Mouse (Mus musculus): ENCODE measurements around the gene Prnd. TPM values are rescaled to one million over a fixed set of nuclear protein-coding genes. Genes with fewer than 3 reads are reported as not detected.
A peak's percentile ranks its signal among the peaks of the same experiment; 100 is the strongest.

Gene Prnd
- polyA plus RNA-seq, 1 experiment from 2014 or later: 19.0 TPM

GRCm38 (mm10) chr2:131988550-131988949 lies 37.9 kb downstream of the Prnd start:
- H3K36me3 ChIP-seq: no peaks in the 10 kb centered on the region
- H3K4me2 ChIP-seq: no peak overlapping the region
- H3K9me3 ChIP-seq: no peaks in the 10 kb centered on the region
- no peak for ATAC-seq (ENCODE audit: extremely low read depth, insufficient number of reproducible peaks, low FRiP score, low TSS enrichment)
- 65% methylated on average over 2 of the region's 2 CpGs for WGBS
- no peak overlapping the region for H3K9ac ChIP-seq
- no peaks in the 10 kb centered on the region for H3K27me3 ChIP-seq (replicated peaks)
- no peak overlapping the region for H3K4me3 ChIP-seq
- H3K27ac ChIP-seq (replicated peaks): no peak overlapping the region
- peaks cover 25% of the 10 kb centered on the region for H3K4me1 ChIP-seq

GRCm38 (mm10) chr2:131992487-131992886 lies 41.8 kb downstream of the Prnd start:
- ATAC-seq (ENCODE audit: extremely low read depth, insufficient number of reproducible peaks, low FRiP score, low TSS enrichment): no peak
- Histone ChIP-seq H3K4me3 (no peak overlapping the region), H3K4me1 (peaks cover 42% of the 10 kb centered on the region), H3K9me3 (no peaks in the 10 kb centered on the region), H3K4me2 (no peak overlapping the region), H3K9ac (no peak overlapping the region), H3K27ac (replicated peaks) (no peak overlapping the region), H3K36me3 (no peaks in the 10 kb centered on the region), H3K27me3 (replicated peaks) (no peaks in the 10 kb centered on the region)
- 75% methylated on average over 2 of the region's 2 CpGs for WGBS

GRCm38 (mm10) chr2:131993151-131993550 lies 42.5 kb downstream of the Prnd start:
- peak overlapping the region; percentile 44 for H3K4me2 ChIP-seq
- peak overlapping the region; percentile 19; the same call in 1 of the 2 replicates for H3K9ac ChIP-seq
- no peaks in the 10 kb centered on the region for H3K9me3 ChIP-seq
- H3K27ac ChIP-seq (replicated peaks): no peak overlapping the region
- H3K36me3 ChIP-seq: 0 out of 2 replicates have a peak, but pooled peaks cover 3% of the 10 kb centered on the region
- no peaks in the 10 kb centered on the region for H3K27me3 ChIP-seq (replicated peaks)
- no peak overlapping the region for H3K4me3 ChIP-seq
- peaks cover 44% of the 10 kb centered on the region for H3K4me1 ChIP-seq
- WGBS: 64% methylated on average over 4 of the region's 4 CpGs
- ATAC-seq (ENCODE audit: extremely low read depth, insufficient number of reproducible peaks, low FRiP score, low TSS enrichment): no peak

- Histone ChIP-seq H3K4me3 (no peak overlapping the region), H3K9ac (peak overlapping the region; percentile 19; the same call in 1 of the 2 replicates), H3K27me3 (replicated peaks) (no peaks in the 10 kb centered on the region), H3K4me2 (peak overlapping the region; percentile 44), H3K27ac (replicated peaks) (no peak overlapping the region), H3K9me3 (no peaks in the 10 kb centered on the region), H3K4me1 (peaks cover 44% of the 10 kb centered on the region), H3K36me3 (0 out of 2 replicates have a peak, but pooled peaks cover 5% of the 10 kb centered on the region)
- WGBS: 33% methylated on average over 14 of the region's 14 CpGs
- no peak for ATAC-seq (ENCODE audit: extremely low read depth, insufficient number of reproducible peaks, low FRiP score, low TSS enrichment)
Measured at GRCm38 (mm10) chr2:131993563-131994088, 43.0 kb downstream of the Prnd start.

GRCm38 (mm10) chr2:131994971-131995370 lies 44.3 kb downstream of the Prnd start:
- H3K4me2 ChIP-seq: no peak overlapping the region
- H3K27me3 ChIP-seq (replicated peaks): no peaks in the 10 kb centered on the region
- peaks cover 44% of the 10 kb centered on the region for H3K4me1 ChIP-seq
- no peak overlapping the region for H3K9ac ChIP-seq
- WGBS: 86% methylated on average over 6 of the region's 6 CpGs
- no peak for ATAC-seq (ENCODE audit: extremely low read depth, insufficient number of reproducible peaks, low FRiP score, low TSS enrichment)
- H3K9me3 ChIP-seq: no peaks in the 10 kb centered on the region
- H3K27ac ChIP-seq (replicated peaks): no peak overlapping the region
- H3K4me3 ChIP-seq: no peak overlapping the region
- H3K36me3 ChIP-seq: 0 out of 2 replicates have a peak, but pooled peaks cover 5% of the 10 kb centered on the region

- no peaks in the 10 kb centered on the region for H3K27me3 ChIP-seq (replicated peaks)
- WGBS: 85% methylated on average over 12 of the region's 12 CpGs
- ATAC-seq (ENCODE audit: extremely low read depth, insufficient number of reproducible peaks, low FRiP score, low TSS enrichment): no peak
Measured at GRCm38 (mm10) chr2:131995742-131996141, 45.1 kb downstream of the Prnd start.

GRCm38 (mm10) chr2:131996369-131996768 lies 45.7 kb downstream of the Prnd start:
- Histone ChIP-seq H3K4me1 (peaks cover 41% of the 10 kb centered on the region), H3K4me3 (no peak overlapping the region), H3K9me3 (no peaks in the 10 kb centered on the region), H3K27me3 (replicated peaks) (no peaks in the 10 kb centered on the region), H3K4me2 (no peak overlapping the region), H3K36me3 (0 out of 2 replicates have a peak, but pooled peaks cover 5% of the 10 kb centered on the region), H3K9ac (no peak overlapping the region), H3K27ac (replicated peaks) (no peak overlapping the region)
- ATAC-seq (ENCODE audit: extremely low read depth, insufficient number of reproducible peaks, low FRiP score, low TSS enrichment): no peak
- WGBS: 64% methylated on average over 7 of the region's 7 CpGs

More at GRCm38 (mm10) chr2:131995742-131996141, 45.1 kb downstream of the Prnd start:
- H3K9me3 ChIP-seq: no peaks in the 10 kb centered on the region
- no peak overlapping the region for H3K4me2 ChIP-seq
- no peak overlapping the region for H3K9ac ChIP-seq
- no peak overlapping the region for H3K27ac ChIP-seq (replicated peaks)
- 0 out of 2 replicates have a peak, but pooled peaks cover 5% of the 10 kb centered on the region for H3K36me3 ChIP-seq
- peaks cover 44% of the 10 kb centered on the region for H3K4me1 ChIP-seq
- H3K4me3 ChIP-seq: no peak overlapping the region

GRCm38 (mm10) chr2:131997356-131997755 lies 46.7 kb downstream of the Prnd start:
- H3K9me3 ChIP-seq: no peaks in the 10 kb centered on the region
- no peak overlapping the region for H3K4me3 ChIP-seq
- no peak for ATAC-seq (ENCODE audit: extremely low read depth, insufficient number of reproducible peaks, low FRiP score, low TSS enrichment)
- no peak overlapping the region for H3K9ac ChIP-seq
- no peaks in the 10 kb centered on the region for H3K27me3 ChIP-seq (replicated peaks)
- peaks cover 32% of the 10 kb centered on the region for H3K4me1 ChIP-seq
- no peak overlapping the region for H3K27ac ChIP-seq (replicated peaks)
- H3K36me3 ChIP-seq: 0 out of 2 replicates have a peak, but pooled peaks cover 5% of the 10 kb centered on the region
- 32% methylated on average over 5 of the region's 5 CpGs for WGBS
- H3K4me2 ChIP-seq: no peak overlapping the region

GRCm38 (mm10) chr2:132001696-132002334 lies 51.2 kb downstream of the Prnd start:
- Histone ChIP-seq H3K4me2 (no peak overlapping the region), H3K27ac (replicated peaks) (no peak overlapping the region), H3K4me3 (no peak overlapping the region), H3K9ac (no peak overlapping the region), H3K27me3 (replicated peaks) (no peaks in the 10 kb centered on the region), H3K9me3 (no peaks in the 10 kb centered on the region), H3K36me3 (peaks cover 9% of the 10 kb centered on the region; the same call in 1 of the 2 replicates), H3K4me1 (peaks cover 23% of the 10 kb centered on the region)
- 56% methylated on average over 13 of the region's 13 CpGs for WGBS
- no peak for ATAC-seq (ENCODE audit: extremely low read depth, insufficient number of reproducible peaks, low FRiP score, low TSS enrichment)

- Histone ChIP-seq H3K27me3 (replicated peaks) (no peaks in the 10 kb centered on the region), H3K27ac (replicated peaks) (no peak overlapping the region), H3K9me3 (no peaks in the 10 kb centered on the region), H3K4me1 (peaks cover 25% of the 10 kb centered on the region), H3K9ac (no peak overlapping the region), H3K4me3 (no peak overlapping the region), H3K4me2 (no peak overlapping the region), H3K36me3 (peaks cover 6% of the 10 kb centered on the region; the same call in 1 of the 2 replicates)
- ATAC-seq (ENCODE audit: extremely low read depth, insufficient number of reproducible peaks, low FRiP score, low TSS enrichment): no peak
- WGBS: 66% methylated on average over 5 of the region's 5 CpGs
Measured at GRCm38 (mm10) chr2:132003916-132004315, 53.3 kb downstream of the Prnd start.

GRCm38 (mm10) chr2:132004495-132005136 lies 54.0 kb downstream of the Prnd start:
- Histone ChIP-seq H3K4me3 (no peak overlapping the region), H3K4me1 (peaks cover 25% of the 10 kb centered on the region), H3K27me3 (replicated peaks) (no peaks in the 10 kb centered on the region), H3K27ac (replicated peaks) (no peak overlapping the region), H3K4me2 (no peak overlapping the region), H3K9ac (no peak overlapping the region), H3K9me3 (no peaks in the 10 kb centered on the region), H3K36me3 (peaks cover 6% of the 10 kb centered on the region; the same call in 1 of the 2 replicates)
- ATAC-seq (ENCODE audit: extremely low read depth, insufficient number of reproducible peaks, low FRiP score, low TSS enrichment): no peak
- 82% methylated on average over 9 of the region's 9 CpGs for WGBS
